Mouse (Mus musculus): ENCODE measurements around the gene Ip6k2. TPM values are rescaled to one million over a fixed set of nuclear protein-coding genes. Genes with fewer than 3 reads are reported as not detected.

The Ip6k2 gene
- total and polyA plus RNA-seq, 3 experiments, result 21.3 to 33.7 TPM; not detected in 1

DNA sequence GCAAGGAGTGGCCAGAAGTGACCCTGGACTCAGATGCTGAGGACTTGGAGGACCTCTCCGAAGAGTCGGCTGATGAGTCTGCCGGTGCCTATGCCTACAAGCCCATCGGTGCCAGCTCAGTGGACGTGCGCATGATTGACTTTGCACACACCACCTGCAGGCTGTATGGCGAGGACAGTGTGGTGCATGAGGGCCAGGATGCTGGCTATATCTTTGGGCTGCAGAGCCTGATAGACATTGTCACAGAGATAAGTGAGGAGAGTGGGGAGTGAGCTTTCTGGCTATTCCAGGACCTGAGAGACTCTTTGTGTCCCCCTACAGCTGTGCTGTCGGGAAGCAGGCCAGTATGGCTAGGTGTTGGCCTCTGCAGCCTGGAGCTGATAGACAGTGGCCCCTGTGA is 22.2 kb downstream of the Ip6k2 start:
- H3K9me3 ChIP-seq (replicated peaks; ENCODE audit: insufficient read depth, low read length), result no peaks in the 10 kb centered on the region
- H3K27me3 ChIP-seq (ENCODE audit: control insufficient read depth in 1 of 2, insufficient read depth in 2 of 2, low read length in 2 of 2), result no peaks in the 10 kb centered on the region
- TF ChIP-seq GATA1 (IDR thresholded peaks at IDR 0.05; ENCODE audit: low read depth, low read length), result peak; percentile 20; the same call in 1 of the 2 replicates
- TF ChIP-seq TCF12 (IDR thresholded peaks at IDR 0.05; ENCODE audit: low read depth, low read length), result 0 out of 2 replicates have a peak, but pooled peaks have one; percentile 30
- no peak for TF ChIP-seq MYB (IDR thresholded peaks at IDR 0.05; ENCODE audit: low read depth, low read length)
- no peak for TF ChIP-seq POLR2A (IDR thresholded peaks at IDR 0.05; ENCODE audit: control insufficient read depth in 1 of 2, insufficient read depth in 1 of 2, low read depth in 1 of 2, low read length in 2 of 2, poor library complexity in 1 of 2)
- no peak for TF ChIP-seq CHD1 (IDR thresholded peaks at IDR 0.05; ENCODE audit: low read depth, low read length)
- TF ChIP-seq MEF2A (IDR thresholded peaks at IDR 0.05; ENCODE audit: extremely low read depth, insufficient replicate concordance, low read depth, low read length, poor library complexity, severe bottlenecking), result no peak
- H3K36me3 ChIP-seq (ENCODE audit: control insufficient read depth in 1 of 2, insufficient read depth in 2 of 2, low read length in 2 of 2), result peaks cover 13 to 26% of the 10 kb centered on the region in 2 experiments
- peaks cover 19 to 27% of the 10 kb centered on the region in 2 experiments for H3K4me1 ChIP-seq (ENCODE audit: control insufficient read depth in 1 of 2, insufficient read depth in 2 of 2, low read length in 2 of 2)
- peaks cover 2% of the 10 kb centered on the region; the same call in 1 of the 2 replicates for H3K79me2 ChIP-seq (ENCODE audit: control insufficient read depth, insufficient read depth, low read length, poor library complexity)
- no peak for DNase-seq (ENCODE audit: low read depth, low spot score)
- H3K4me3 ChIP-seq (ENCODE audit: control insufficient read depth in 1 of 2, insufficient read depth in 1 of 2, low read depth in 2 of 2, low read length in 2 of 2), result no peak overlapping the region
- H3K27ac ChIP-seq (ENCODE audit: control insufficient read depth, low read depth, low read length), result no peak overlapping the region
- H3K9ac ChIP-seq (ENCODE audit: control insufficient read depth, low read depth, low read length, poor library complexity, severe bottlenecking), result no peak overlapping the region

DNA sequence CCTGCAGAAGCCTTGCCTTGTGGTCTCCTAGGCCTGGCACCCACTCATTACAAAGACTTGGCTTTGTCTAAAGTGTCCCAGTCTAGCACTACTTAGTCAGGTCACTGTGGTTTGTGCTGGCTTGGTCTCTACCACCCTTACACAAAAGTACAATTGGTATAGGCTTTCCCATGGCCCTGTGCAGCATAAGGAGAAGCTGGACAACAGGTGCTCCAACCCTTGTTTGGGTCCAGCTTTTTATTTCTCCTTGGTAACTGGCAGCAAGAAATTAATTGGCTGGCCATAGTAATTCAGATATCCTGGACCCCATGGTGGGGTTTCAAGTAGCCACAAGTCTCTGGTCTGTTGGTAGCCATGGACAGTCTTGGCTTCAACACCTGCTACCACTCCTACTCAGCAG is 22.8 kb downstream of the Ip6k2 start:
- Histone ChIP-seq H3K27me3 (ENCODE audit: control insufficient read depth in 1 of 2, insufficient read depth in 2 of 2, low read length in 2 of 2) (no peaks in the 10 kb centered on the region), H3K27ac (ENCODE audit: control insufficient read depth, low read depth, low read length) (0 out of 2 replicates have a peak overlapping the region, but pooled peaks have one; percentile 12), H3K9ac (ENCODE audit: control insufficient read depth, low read depth, low read length, poor library complexity, severe bottlenecking) (no peak overlapping the region)

DNA sequence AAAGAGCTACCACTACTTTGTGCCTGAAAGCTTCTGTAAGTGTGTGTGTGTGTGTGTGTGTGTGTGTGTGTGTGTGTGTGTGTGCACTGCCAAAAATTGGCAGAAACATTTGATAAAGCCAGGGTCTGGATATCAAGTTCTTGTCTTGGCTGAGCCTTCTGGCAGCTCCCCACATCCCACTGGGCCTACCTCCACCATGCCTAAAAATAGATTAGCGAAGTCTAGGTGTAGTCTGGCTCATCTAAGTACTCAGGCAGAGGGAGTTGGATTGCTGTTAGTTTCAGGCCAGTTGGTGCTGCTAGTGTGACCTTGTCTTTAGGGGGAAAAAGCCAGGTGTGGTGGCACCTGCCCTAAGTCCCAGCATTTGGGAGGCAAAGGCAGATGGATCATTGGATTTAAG is 23.2 kb downstream of the Ip6k2 start:
- Histone ChIP-seq H3K36me3 (ENCODE audit: control insufficient read depth in 1 of 2, insufficient read depth in 2 of 2, low read length in 2 of 2) (peaks cover 10 to 26% of the 10 kb centered on the region in 2 experiments), H3K9ac (ENCODE audit: control insufficient read depth, low read depth, low read length, poor library complexity, severe bottlenecking) (no peak overlapping the region), H3K79me2 (ENCODE audit: control insufficient read depth, insufficient read depth, low read length, poor library complexity) (peaks cover 2% of the 10 kb centered on the region; the same call in 1 of the 2 replicates), H3K4me3 (ENCODE audit: control insufficient read depth in 1 of 2, insufficient read depth in 1 of 2, low read depth in 2 of 2, low read length in 2 of 2) (no peak overlapping the region), H3K27ac (ENCODE audit: control insufficient read depth, low read depth, low read length) (peak overlapping the region; percentile 35; the same call in 1 of the 2 replicates), H3K9me3 (replicated peaks; ENCODE audit: insufficient read depth, low read length) (no peaks in the 10 kb centered on the region), H3K4me1 (ENCODE audit: control insufficient read depth in 1 of 2, insufficient read depth in 2 of 2, low read length in 2 of 2) (peaks cover 19 to 27% of the 10 kb centered on the region in 2 experiments), H3K27me3 (ENCODE audit: control insufficient read depth in 1 of 2, insufficient read depth in 2 of 2, low read length in 2 of 2) (no peaks in the 10 kb centered on the region)
- DNase-seq (ENCODE audit: low read depth, low spot score), result peak; percentile 52
- no peak for TF ChIP-seq ZMIZ1 (IDR thresholded peaks at IDR 0.05; ENCODE audit: low read depth, low read length)
- no peak for TF ChIP-seq ZNF384 (IDR thresholded peaks at IDR 0.05; ENCODE audit: low read depth, low read length)
- TF ChIP-seq TAL1 (IDR thresholded peaks at IDR 0.05; ENCODE audit: low read length), result no peak
- TF ChIP-seq ZKSCAN1 (IDR thresholded peaks at IDR 0.05; ENCODE audit: low read depth, low read length), result no peak
- TF ChIP-seq POLR2AphosphoS5 (IDR thresholded peaks at IDR 0.05; ENCODE audit: borderline replicate concordance, low read depth, low read length), result no peak
- peak; percentile 16; the same call in 1 of the 2 replicates for TF ChIP-seq SIN3A (IDR thresholded peaks at IDR 0.05; ENCODE audit: low read length)
- TF ChIP-seq POLR2AphosphoS2 (IDR thresholded peaks at IDR 0.05; ENCODE audit: low read length), result peak; percentile 39; the same call in 1 of the 2 replicates
- TF ChIP-seq GATA1 (IDR thresholded peaks at IDR 0.05; ENCODE audit: low read depth, low read length), result 0 out of 2 replicates have a peak, but pooled peaks have one; percentile 8
- TF ChIP-seq EP300 (IDR thresholded peaks at IDR 0.05; ENCODE audit: low read depth in 1 of 2, low read length in 2 of 2), result peak in 1 of 2 experiments; percentile 24; a peak in 1 of 4 replicates
- no peak for TF ChIP-seq ZC3H11A (IDR thresholded peaks at IDR 0.05; ENCODE audit: low read depth, low read length)
- TF ChIP-seq MXI1 (IDR thresholded peaks at IDR 0.05; ENCODE audit: low read depth, low read length), result no peak
- no peak for TF ChIP-seq MYC (IDR thresholded peaks at IDR 0.05; ENCODE audit: low read depth, low read length)
- no peak for TF ChIP-seq GABPA (IDR thresholded peaks at IDR 0.05; ENCODE audit: low read depth, low read length)
- TF ChIP-seq UBTF (IDR thresholded peaks at IDR 0.05; ENCODE audit: borderline replicate concordance, insufficient read depth, low read depth, low read length), result no peak

More for the DNA sequence above, 22.8 kb downstream of the Ip6k2 start:
- TF ChIP-seq NELFE (IDR thresholded peaks at IDR 0.05; ENCODE audit: low read depth, low read length) (no peak), E2F4 (IDR thresholded peaks at IDR 0.05; ENCODE audit: borderline replicate concordance, low read depth, low read length) (no peak), CTCF (IDR thresholded peaks at IDR 0.05 in 2 of 3, conservative IDR thresholded peaks at IDR 0.05 in 1 of 3; ENCODE audit: control insufficient read depth in 1 of 3, insufficient read depth in 1 of 3, low read depth in 2 of 3, low read length in 3 of 3, poor library complexity in 1 of 3, severe bottlenecking in 1 of 3) (no peak), TCF12 (IDR thresholded peaks at IDR 0.05; ENCODE audit: low read depth, low read length) (no peak), HCFC1 (IDR thresholded peaks at IDR 0.05; ENCODE audit: low read depth, low read length) (no peak), MEF2A (IDR thresholded peaks at IDR 0.05; ENCODE audit: extremely low read depth, insufficient replicate concordance, low read depth, low read length, poor library complexity, severe bottlenecking) (no peak), RCOR1 (IDR thresholded peaks at IDR 0.05; ENCODE audit: low read depth, low read length) (no peak), GATA1 (IDR thresholded peaks at IDR 0.05; ENCODE audit: low read depth, low read length) (no peak), UBTF (IDR thresholded peaks at IDR 0.05; ENCODE audit: borderline replicate concordance, insufficient read depth, low read depth, low read length) (no peak), ZC3H11A (IDR thresholded peaks at IDR 0.05; ENCODE audit: low read depth, low read length) (no peak), TAL1 (IDR thresholded peaks at IDR 0.05; ENCODE audit: low read length) (no peak), ZMIZ1 (IDR thresholded peaks at IDR 0.05; ENCODE audit: low read depth, low read length) (no peak), CHD1 (IDR thresholded peaks at IDR 0.05; ENCODE audit: low read depth, low read length) (no peak), POLR2AphosphoS5 (IDR thresholded peaks at IDR 0.05; ENCODE audit: borderline replicate concordance, low read depth, low read length) (no peak), NRF1 (IDR thresholded peaks at IDR 0.05; ENCODE audit: insufficient read depth, low read depth, low read length, poor library complexity, severe bottlenecking) (no peak)
- peaks cover 13 to 26% of the 10 kb centered on the region in 2 experiments for H3K36me3 ChIP-seq (ENCODE audit: control insufficient read depth in 1 of 2, insufficient read depth in 2 of 2, low read length in 2 of 2)
- H3K4me3 ChIP-seq (ENCODE audit: control insufficient read depth in 1 of 2, insufficient read depth in 1 of 2, low read depth in 2 of 2, low read length in 2 of 2), result no peak overlapping the region
- H3K79me2 ChIP-seq (ENCODE audit: control insufficient read depth, insufficient read depth, low read length, poor library complexity), result peaks cover 2% of the 10 kb centered on the region; the same call in 1 of the 2 replicates
- DNase-seq (ENCODE audit: low read depth, low spot score), result no peak
- H3K9me3 ChIP-seq (replicated peaks; ENCODE audit: insufficient read depth, low read length), result no peaks in the 10 kb centered on the region
- H3K4me1 ChIP-seq (ENCODE audit: control insufficient read depth in 1 of 2, insufficient read depth in 2 of 2, low read length in 2 of 2), result peaks cover 19 to 27% of the 10 kb centered on the region in 2 experiments
